Mouse (Mus musculus) CH12.LX (cell line): ENCODE measurements around the gene Cacna1c. TPM values are rescaled to one million over a fixed set of nuclear protein-coding genes. Genes with fewer than 3 reads are reported as not detected.

Source experiments
- DNase-seq: peaks from one replicate; pipeline ENCODE4 v3.0.0-alpha.2; 2013; ENCODE audit errors: extremely low read depth
- H3K27ac ChIP-seq: 2 replicates; pipeline ENCODE4 v1.5.1; 2012; ENCODE audit warnings: low read depth, mild to moderate bottlenecking, control low read depth, moderate library complexity; ENCODE audit not compliant: insufficient read depth
- H3K27me3 ChIP-seq: replicated peaks from 2 replicates; pipeline ENCODE3; 2012; ENCODE audit warnings: inconsistent platforms
- H3K36me3 ChIP-seq, 2 experiments: replicated peaks in 1 of 2; 2 replicates each; pipeline versions ENCODE3 to v1.6.1; 2012; ENCODE audit warnings: inconsistent platforms in 1 of 2, low read length in 1 of 2, mild to moderate bottlenecking in 1 of 2, mixed read lengths in 1 of 2, moderate library complexity in 1 of 2; ENCODE audit not compliant: control insufficient read depth in 1 of 2, insufficient read depth in 1 of 2
- H3K4me1 ChIP-seq, 2 experiments: 2 replicates each; pipeline ENCODE4 v1.6.1; 2012; ENCODE audit warnings: inconsistent platforms in 1 of 2, moderate library complexity in 1 of 2; ENCODE audit not compliant: insufficient read depth in 2 of 2, control insufficient read depth in 1 of 2
- H3K4me2 ChIP-seq: 2 replicates; pipeline ENCODE4 v1.6.1; 2012; ENCODE audit warnings: low read depth, mild to moderate bottlenecking, control low read depth; ENCODE audit not compliant: poor library complexity, insufficient read depth, severe bottlenecking
- H3K4me3 ChIP-seq, 3 experiments: fragments of 150-350 bp in 1 of 3; sonication (generic) in 1 of 3; replicated peaks in 1 of 3; 2 replicates each; pipeline versions ENCODE3 to v1.5.1; 2011 to 2012; ENCODE audit warnings: low read depth in 2 of 3, low read length in 2 of 3, mild to moderate bottlenecking in 2 of 3, moderate library complexity in 2 of 3, control low read depth in 1 of 3, improper control_type of control experiment in 1 of 3, inconsistent platforms in 1 of 3, mixed read lengths in 1 of 3; ENCODE audit not compliant: poor library complexity in 1 of 3
- H3K79me2 ChIP-seq: replicated peaks from 2 replicates; pipeline ENCODE4 v1.6.1; 2012; ENCODE audit warnings: mild to moderate bottlenecking, moderate library complexity; ENCODE audit not compliant: control insufficient read depth, poor library complexity, insufficient read depth, severe bottlenecking; ENCODE audit errors: extremely low read depth
- H3K9ac ChIP-seq: 2 replicates; pipeline ENCODE4 v1.6.1; 2012; ENCODE audit warnings: low read depth, mild to moderate bottlenecking, control low read depth, moderate library complexity; ENCODE audit not compliant: insufficient read depth
- H3K9me3 ChIP-seq: replicated peaks from 2 replicates; pipeline ENCODE3; 2012; ENCODE audit warnings: low read length, inconsistent platforms, mixed read lengths
- BHLHE40 ChIP-seq: IDR thresholded peaks from 2 replicates; pipeline ENCODE4 v1.6.1; 2011; ENCODE audit warnings: mild to moderate bottlenecking, low read depth, low read length, improper control_type of control experiment
- CHD1 ChIP-seq: IDR thresholded peaks from 2 replicates; pipeline ENCODE4 v1.6.1; 2012; ENCODE audit warnings: low read depth, low read length, improper control_type of control experiment, inconsistent platforms
- CHD2 ChIP-seq: IDR thresholded peaks from 2 replicates; pipeline ENCODE4 v1.6.1; 2011; ENCODE audit warnings: low read length, improper control_type of control experiment
- E2F4 ChIP-seq: IDR thresholded peaks from 2 replicates; pipeline ENCODE4 v1.6.1; 2011; ENCODE audit warnings: low read depth, low read length, improper control_type of control experiment; ENCODE audit not compliant: insufficient replicate concordance
- ELF1 ChIP-seq: IDR thresholded peaks from 2 replicates; pipeline ENCODE4 v1.6.1; 2014; ENCODE audit warnings: low read depth, mild to moderate bottlenecking, inconsistent platforms, low read length, improper control_type of control experiment
- EP300 ChIP-seq: IDR thresholded peaks from 2 replicates; pipeline ENCODE4 v1.6.1; 2011; ENCODE audit warnings: low read length, improper control_type of control experiment
- ETS1 ChIP-seq: conservative IDR thresholded peaks from 2 replicates; pipeline ENCODE4 v1.6.1; 2012; ENCODE audit warnings: low read depth, mild to moderate bottlenecking, inconsistent platforms, low read length, improper control_type of control experiment, moderate library complexity
- GABPA ChIP-seq: IDR thresholded peaks from 2 replicates; pipeline ENCODE4 v1.6.1; 2012; ENCODE audit warnings: low read depth, low read length, improper control_type of control experiment, inconsistent platforms; ENCODE audit not compliant: insufficient replicate concordance
- HCFC1 ChIP-seq: IDR thresholded peaks from 2 replicates; pipeline ENCODE4 v1.6.1; 2012; ENCODE audit warnings: low read depth, mild to moderate bottlenecking, inconsistent platforms, low read length, improper control_type of control experiment
- JUN ChIP-seq: IDR thresholded peaks from 2 replicates; pipeline ENCODE4 v1.6.1; 2011; ENCODE audit warnings: low read depth, mild to moderate bottlenecking, low read length, improper control_type of control experiment, moderate library complexity; ENCODE audit not compliant: insufficient read depth
- JUND ChIP-seq: conservative IDR thresholded peaks from 2 replicates; pipeline ENCODE4 v1.6.1; 2011; ENCODE audit warnings: low read depth, low read length, improper control_type of control experiment
- KAT2A ChIP-seq: IDR thresholded peaks from 2 replicates; pipeline ENCODE4 v1.6.1; 2012; ENCODE audit warnings: low read length, improper control_type of control experiment, inconsistent platforms; ENCODE audit not compliant: insufficient replicate concordance
- MAFK ChIP-seq: IDR thresholded peaks from 2 replicates; pipeline ENCODE4 v1.6.1; 2011; ENCODE audit warnings: low read length, improper control_type of control experiment; ENCODE audit not compliant: insufficient replicate concordance
- MAX ChIP-seq: IDR thresholded peaks from 2 replicates; pipeline ENCODE4 v1.6.1; 2011; ENCODE audit warnings: low read length, improper control_type of control experiment
- MEF2A ChIP-seq: IDR thresholded peaks from 2 replicates; pipeline ENCODE4 v1.6.1; 2014; ENCODE audit warnings: low read depth, mild to moderate bottlenecking, inconsistent platforms, low read length, improper control_type of control experiment, borderline replicate concordance
- MXI1 ChIP-seq: IDR thresholded peaks from 2 replicates; pipeline ENCODE4 v1.6.1; 2011; ENCODE audit warnings: mild to moderate bottlenecking, low read depth, low read length, improper control_type of control experiment
- MYC ChIP-seq: IDR thresholded peaks from 2 replicates; pipeline ENCODE4 v1.6.1; 2011; ENCODE audit warnings: low read depth, mild to moderate bottlenecking, improper control_type of control experiment, low read length
- NELFE ChIP-seq: IDR thresholded peaks from 2 replicates; pipeline ENCODE4 v1.6.1; 2011; ENCODE audit warnings: low read depth, low read length, improper control_type of control experiment
- NRF1 ChIP-seq: IDR thresholded peaks from 2 replicates; pipeline ENCODE4 v1.6.1; 2014; ENCODE audit warnings: low read depth, mild to moderate bottlenecking, inconsistent platforms, low read length, improper control_type of control experiment, moderate library complexity
- PAX5 ChIP-seq: IDR thresholded peaks from 2 replicates; pipeline ENCODE4 v1.6.1; 2012; ENCODE audit warnings: low read length, inconsistent platforms, mixed read lengths
- RAD21 ChIP-seq: IDR thresholded peaks from 2 replicates; pipeline ENCODE4 v1.6.1; 2011; ENCODE audit warnings: low read depth, mild to moderate bottlenecking, low read length, improper control_type of control experiment, moderate library complexity
- RCOR1 ChIP-seq: conservative IDR thresholded peaks from 2 replicates; pipeline ENCODE4 v1.6.1; 2012; ENCODE audit warnings: low read depth, mild to moderate bottlenecking, inconsistent platforms, low read length, improper control_type of control experiment
- TBP ChIP-seq: conservative IDR thresholded peaks from 2 replicates; pipeline ENCODE4 v1.6.1; 2011; ENCODE audit warnings: low read depth, low read length, improper control_type of control experiment
- UBTF ChIP-seq: IDR thresholded peaks from 2 replicates; pipeline ENCODE4 v1.6.1; 2012; ENCODE audit warnings: low read depth, mild to moderate bottlenecking, inconsistent platforms, low read length, improper control_type of control experiment, moderate library complexity
- USF2 ChIP-seq: conservative IDR thresholded peaks from 2 replicates; pipeline ENCODE4 v1.6.1; 2011; ENCODE audit warnings: low read depth, low read length, improper control_type of control experiment
- ZC3H11A ChIP-seq: IDR thresholded peaks from 2 replicates; pipeline ENCODE4 v1.6.1; 2012; ENCODE audit warnings: low read depth, mild to moderate bottlenecking, inconsistent platforms, low read length, improper control_type of control experiment
- ZKSCAN1 ChIP-seq: IDR thresholded peaks from 2 replicates; pipeline ENCODE4 v1.6.1; 2012; ENCODE audit warnings: low read depth, inconsistent platforms, low read length, improper control_type of control experiment, borderline replicate concordance
- ZNF384 ChIP-seq: IDR thresholded peaks from 2 replicates; pipeline ENCODE4 v1.6.1; 2012; ENCODE audit warnings: low read depth, low read length, improper control_type of control experiment, inconsistent platforms
- dilution Hi-C: fragments of 300-500 bp; cut with MboI; formaldehyde crosslinking; loops from 2 replicates; pipeline ENCODE4 v1.14.3; 2020; ENCODE audit warnings: low sequenced_read_pairs; ENCODE audit not compliant: extremely low pct_unique_long_range_greater_than_20kb, extremely low pct_ligation_motif_present
- in situ Hi-C: fragments of 300-500 bp; cut with MboI; formaldehyde crosslinking; loops from 3 replicates; pipeline ENCODE4 v1.14.3; 2019; ENCODE audit warnings: low sequenced_read_pairs, low pct_ligation_motif_present, low pct_unique_long_range_greater_than_20kb, mixed read lengths
- polyA plus RNA-seq: library from polyadenylated mRNA; unstranded; fragments of >175 nt; gene quantifications from 2 replicates; pipeline ENCODE4 v1.2.1, GENCODE M21; 2012; ENCODE audit warnings: low read depth; ENCODE audit not compliant: insufficient read length
- total RNA-seq, 2 experiments: library from RNA; depleted of rRNA; stranded (reverse); fragments of 300-350 nt in 1 of 2; fragments of >200 nt in 1 of 2; gene quantifications; 2 replicates each; pipeline ENCODE4 v1.2.3; 2012 to 2014

Gene Cacna1c
- total and polyA plus RNA-seq, 3 experiments = 0.04 TPM; not detected in 2

DNA sequence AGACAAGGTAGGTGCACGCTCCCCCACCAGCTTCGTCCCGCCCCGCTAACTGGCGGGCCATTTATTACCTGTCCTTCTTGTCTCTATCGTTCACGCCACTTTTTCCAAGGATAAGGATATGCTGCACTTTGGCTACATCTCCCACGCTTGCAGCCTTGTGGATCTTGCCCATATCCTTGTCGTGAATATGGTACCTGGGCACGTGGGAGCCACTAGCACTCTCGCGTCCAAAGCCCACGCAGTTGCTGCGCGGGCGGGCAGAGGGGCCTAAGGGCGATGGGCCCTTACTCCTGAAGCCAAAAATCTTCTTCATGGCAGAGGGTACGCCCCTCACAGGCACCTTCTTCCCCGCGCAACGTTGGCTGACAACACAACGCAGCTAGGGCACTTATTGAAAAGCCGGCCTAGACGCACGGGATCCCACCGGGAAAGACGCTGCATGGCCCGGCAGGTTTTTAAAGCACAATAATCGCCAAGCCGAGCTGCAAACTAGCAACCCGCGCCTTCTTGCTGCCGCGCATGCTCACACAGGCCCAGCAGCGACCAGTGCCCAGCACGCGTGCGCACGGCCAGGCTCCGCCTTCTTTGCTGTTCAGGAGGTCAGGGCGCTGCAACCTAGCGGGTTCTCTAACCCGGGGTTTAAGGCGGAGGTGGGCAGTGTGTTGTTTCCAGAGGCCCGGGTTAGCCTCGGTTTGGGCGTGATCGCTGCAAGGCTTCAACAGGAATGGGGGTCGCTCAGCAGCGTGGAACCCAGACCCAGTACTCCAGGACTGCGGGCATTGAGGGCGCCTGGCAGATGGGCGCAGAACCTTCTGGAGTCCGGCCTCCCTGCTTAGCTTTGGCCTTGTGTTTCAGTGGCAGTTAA lies 634.2 kb downstream of the Cacna1c start, which contains the start of gene Ankrd26 (continued):
- TF ChIP-seq CHD2 (no peak), USF2 (no peak), MXI1 (peak; percentile 83; the same call in 1 of the 2 replicates), E2F4 (peak; percentile 59; the same call in 1 of the 2 replicates), GABPA (no peak), ELF1 (no peak), ETS1 (no peak), EP300 (no peak), NRF1 (peak; percentile 97)

DNA sequence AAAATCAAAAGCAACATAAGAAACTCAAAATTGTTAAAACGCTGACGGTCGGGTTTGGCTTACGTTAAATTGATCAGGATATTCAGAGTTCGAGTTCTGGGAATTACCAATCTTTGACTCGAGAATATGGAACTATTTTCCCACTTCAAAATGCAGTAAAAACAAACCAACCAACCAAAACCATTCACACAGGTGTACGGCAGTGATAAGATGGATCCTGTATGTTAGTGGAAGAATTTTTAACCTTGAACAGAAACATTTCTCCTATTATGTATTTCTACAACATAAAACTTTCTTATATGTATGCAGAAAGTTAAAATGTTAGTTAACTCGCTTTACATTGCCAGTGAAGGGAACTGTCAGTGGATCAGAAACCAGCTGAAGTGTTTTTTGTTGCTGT lies 635.0 kb downstream of the Cacna1c start:
- H3K4me2 ChIP-seq = peak overlapping the region; percentile 44
- H3K79me2 ChIP-seq = no peaks in the 10 kb centered on the region; the same call in 1 of the 2 replicates
- peak overlapping the region; percentile 44 for H3K9ac ChIP-seq
- TF ChIP-seq ZKSCAN1 (no peak), JUND (no peak), UBTF (no peak), TBP (no peak), RCOR1 (no peak), CHD2 (no peak), CHD1 (no peak), HCFC1 (no peak), NRF1 (no peak), MAX (no peak), USF2 (no peak)
- no peaks in the 10 kb centered on the region for H3K9me3 ChIP-seq
- peaks cover 10 to 37% of the 10 kb centered on the region in 2 experiments for H3K36me3 ChIP-seq
- peak overlapping the region; percentile 67 to 87 (median 74) for H3K4me3 ChIP-seq
- H3K4me1 ChIP-seq = peaks cover 6 to 21% of the 10 kb centered on the region in 2 experiments
- no peaks in the 10 kb centered on the region for H3K27me3 ChIP-seq
- no peak for DNase-seq
- in situ Hi-C loops (no loop called here), dilution Hi-C loops (no loop called here)
- H3K27ac ChIP-seq = no peak overlapping the region

DNA sequence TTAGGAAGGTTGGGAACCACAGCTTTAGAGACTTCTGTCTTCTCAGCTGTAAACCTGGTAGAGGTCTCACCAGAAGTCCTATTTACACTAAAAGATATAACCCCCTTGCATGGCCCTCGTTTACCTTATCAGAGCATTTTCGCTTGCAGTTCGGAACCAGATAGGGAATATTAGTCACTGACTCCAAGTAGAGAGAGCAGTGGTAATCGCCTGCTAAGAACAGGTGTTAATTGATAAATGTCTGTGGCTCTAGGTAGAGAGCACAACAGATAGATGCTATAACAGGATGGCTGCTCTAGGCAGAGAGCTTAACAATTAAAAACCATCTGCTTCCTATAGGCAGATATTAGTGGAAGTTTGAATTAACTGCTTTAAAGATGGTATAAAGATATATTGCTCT lies 657.6 kb downstream of the Cacna1c start:
- Histone ChIP-seq H3K4me1 (no peaks in the 10 kb centered on the region), H3K9me3 (no peaks in the 10 kb centered on the region), H3K36me3 (peaks cover 18 to 63% of the 10 kb centered on the region in 2 experiments), H3K27me3 (no peaks in the 10 kb centered on the region), H3K4me2 (no peak overlapping the region), H3K9ac (no peak overlapping the region), H3K4me3 (no peak overlapping the region), H3K27ac (no peak overlapping the region), H3K79me2 (no peaks in the 10 kb centered on the region)
- no peak for DNase-seq
- dilution Hi-C loops = no loop called here
- in situ Hi-C loops = no loop called here
- no peak for TF ChIP-seq KAT2A
- no peak for TF ChIP-seq JUN
- TF ChIP-seq MEF2A = no peak
- no peak for TF ChIP-seq RAD21
- TF ChIP-seq MYC = no peak
- no peak for TF ChIP-seq E2F4
- TF ChIP-seq BHLHE40 = no peak
- TF ChIP-seq GABPA = no peak
- TF ChIP-seq PAX5 = no peak
- TF ChIP-seq EP300 = no peak
- no peak for TF ChIP-seq ETS1
- no peak for TF ChIP-seq USF2
- no peak for TF ChIP-seq CHD2
- TF ChIP-seq NELFE = no peak
- no peak for TF ChIP-seq MAFK
- TF ChIP-seq ZNF384 = no peak
- no peak for TF ChIP-seq ZC3H11A
